Mouse (Mus musculus) heart, postnatal 0 days (tissue): ENCODE measurements at regions not wholly inside any gene's neighbourhood (a gene's known extent, or its start where the extent isn't known, plus 50 kb on each side); places are given as distances from the start of the nearest gene placed in this dataset.

ENCODE experiments used
- CTCF ChIP-seq: IDR thresholded peaks from 2 replicates; pipeline ENCODE4 v1.5.1; 2016; ENCODE audit warnings: antibody characterized with exemption, control low read depth, low read depth
- EP300 ChIP-seq: IDR thresholded peaks from 2 replicates; pipeline ENCODE4 v1.6.1; 2016; ENCODE audit warnings: antibody characterized with exemption, low read depth

DNA sequence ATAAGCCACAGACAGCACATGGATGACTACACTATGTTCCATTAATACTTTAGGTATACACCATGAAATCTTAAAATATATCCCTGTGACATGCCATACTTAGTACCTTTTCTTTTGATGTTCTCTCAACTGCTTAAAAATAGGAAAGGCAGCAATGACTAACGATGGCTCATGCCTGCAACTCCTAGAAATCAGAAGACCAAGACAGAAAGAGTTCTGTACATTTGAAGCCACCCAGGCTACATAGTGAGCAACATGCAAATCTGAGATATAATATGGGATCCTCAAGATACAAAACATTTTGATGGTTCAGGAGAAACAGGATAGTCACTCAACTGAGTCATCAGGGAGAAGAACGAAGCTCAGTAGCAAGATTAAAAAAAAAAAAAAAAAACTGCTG lies 412.7 kb upstream of the Tenm4 start:
- TF ChIP-seq CTCF, result no peak
- no peak for TF ChIP-seq EP300
